Mouse (Mus musculus) frontal cortex, adult 2 months (tissue): ENCODE data around the gene Hnrnpl. TPM values are rescaled to one million over a fixed set of nuclear protein-coding genes. Genes with fewer than 3 reads are reported as not detected.

ENCODE experiments used
- DNase-seq, 2 experiments: peaks; one replicate each; pipeline ENCODE4 v3.0.0; 2022; ENCODE audit warnings: low spot score in 1 of 2; ENCODE audit errors: extremely low spot score in 1 of 2
- polyA plus RNA-seq: library from polyadenylated mRNA; depleted of rRNA; stranded (reverse); fragments of >200 nt; gene quantifications from 2 replicates; pipeline ENCODE4 v1.2.3, GENCODE M21; 2012; rRNA removed

The Hnrnpl gene
- polyA plus RNA-seq, result 391 and 418 TPM in 2 replicates

GRCm38 (mm10) chr7:28808221-28808941 is at the start of gene Hnrnpl:
Hnrnpl (plus strand) TSS chr7:28808541.
- peak in 1 of 2 experiments; percentile 52 for DNase-seq

GRCm38 (mm10) chr7:28758623-28759022 is 49.7 kb upstream of the Hnrnpl start:
- no peak for DNase-seq

- DNase-seq, result no peak
Measured at GRCm38 (mm10) chr7:28761907-28762306, 46.4 kb upstream of the Hnrnpl start.

GRCm38 (mm10) chr7:28765211-28765610 is 43.1 kb upstream of the Hnrnpl start:
- no peak for DNase-seq

- peak; percentile 99 to 100 for DNase-seq
Measured at GRCm38 (mm10) chr7:28766173-28766879, 42.0 kb upstream of the Hnrnpl start, which contains the start of gene Sirt2. Sirt2 (plus strand) TSS chr7:28766735.

GRCm38 (mm10) chr7:28766910-28767309 is 41.4 kb upstream of the Hnrnpl start:
- no peak for DNase-seq

- DNase-seq, result no peak
Measured at GRCm38 (mm10) chr7:28767462-28767965, 40.8 kb upstream of the Hnrnpl start, which contains the start of gene Nfkbib. Nfkbib (minus strand) TSS chr7:28767512.

- DNase-seq, result no peak
Measured at GRCm38 (mm10) chr7:28769414-28769958, 38.9 kb upstream of the Hnrnpl start.

- DNase-seq, result no peak
Measured at GRCm38 (mm10) chr7:28770309-28770708, 38.0 kb upstream of the Hnrnpl start.

GRCm38 (mm10) chr7:28771867-28772266 is 36.5 kb upstream of the Hnrnpl start:
- no peak for DNase-seq

GRCm38 (mm10) chr7:28773163-28773562 is 35.2 kb upstream of the Hnrnpl start:
- DNase-seq, result no peak

- DNase-seq, result peak in 1 of 2 experiments; percentile 28
Measured at GRCm38 (mm10) chr7:28774164-28774563, 34.2 kb upstream of the Hnrnpl start.

GRCm38 (mm10) chr7:28775129-28775528 is 33.2 kb upstream of the Hnrnpl start:
- no peak for DNase-seq

- no peak for DNase-seq
Measured at GRCm38 (mm10) chr7:28778825-28779224, 29.5 kb upstream of the Hnrnpl start.

GRCm38 (mm10) chr7:28780067-28780658 is 28.2 kb upstream of the Hnrnpl start:
- peak; percentile 78 to 97 for DNase-seq

- peak in 1 of 2 experiments; percentile 65 for DNase-seq
Measured at GRCm38 (mm10) chr7:28780857-28781256, 27.5 kb upstream of the Hnrnpl start.

- no peak for DNase-seq
Measured at GRCm38 (mm10) chr7:28781261-28781663, 27.1 kb upstream of the Hnrnpl start.

GRCm38 (mm10) chr7:28785161-28785560 is 23.2 kb upstream of the Hnrnpl start:
- no peak for DNase-seq

GRCm38 (mm10) chr7:28787884-28788283 is 20.5 kb upstream of the Hnrnpl start:
- DNase-seq, result no peak

GRCm38 (mm10) chr7:28788307-28789195 is 19.8 kb upstream of the Hnrnpl start, which contains the start of gene Rinl:
Rinl (plus strand) TSS chr7:28788969.
- DNase-seq, result no peak
